Mouse (Mus musculus) heart, embryonic 11.5 days (tissue): Measurements from ENCODE around the gene Nxph4. TPM values are rescaled to one million over a fixed set of nuclear protein-coding genes. Genes with fewer than 3 reads are reported as not detected.

Source experiments
- ATAC-seq: fragments of 200-750 bp; cut with Nextera tagmentation; replicated peaks from 2 replicates; pipeline ENCODE4 v1.8.0; 2017; ENCODE audit warnings: moderate library complexity; ENCODE audit not compliant: insufficient number of reproducible peaks, low FRiP score, low TSS enrichment
- H3K27ac ChIP-seq: fragments of 300-500 bp; sonication (generic); 2 replicates; pipeline ENCODE4 v1.5.1; 2014; ENCODE audit warnings: mild to moderate bottlenecking, low read depth, low read length
- H3K27me3 ChIP-seq: fragments of 300-500 bp; sonication (generic); 2 replicates; pipeline ENCODE4 v1.6.1; 2014; ENCODE audit warnings: mild to moderate bottlenecking, low read length, mixed read lengths; ENCODE audit not compliant: control insufficient read depth, insufficient read depth
- H3K36me3 ChIP-seq: fragments of 300-500 bp; sonication (generic); 2 replicates; pipeline ENCODE4 v1.6.1; 2014; ENCODE audit warnings: mild to moderate bottlenecking, low read length, moderate library complexity, mixed read lengths; ENCODE audit not compliant: control insufficient read depth, insufficient read depth
- H3K4me1 ChIP-seq: fragments of 300-500 bp; sonication (generic); 2 replicates; pipeline ENCODE4 v1.6.1; 2014; ENCODE audit warnings: low read length; ENCODE audit not compliant: control insufficient read depth, insufficient read depth
- H3K4me2 ChIP-seq: fragments of 300-500 bp; sonication (generic); 2 replicates; pipeline ENCODE4 v1.6.1; 2014; ENCODE audit warnings: mild to moderate bottlenecking, moderate library complexity
- H3K4me3 ChIP-seq: fragments of 300-500 bp; sonication (generic); 2 replicates; pipeline ENCODE4 v1.5.1; 2014; ENCODE audit warnings: low read depth, low read length
- H3K9ac ChIP-seq: fragments of 300-500 bp; sonication (generic); 2 replicates; pipeline ENCODE4 v1.6.1; 2014; ENCODE audit warnings: mild to moderate bottlenecking, low read depth, low read length, moderate library complexity
- H3K9me3 ChIP-seq: fragments of 300-500 bp; sonication (generic); replicated peaks from 2 replicates; pipeline ENCODE4 v1.6.1; 2016; ENCODE audit warnings: low read length; ENCODE audit not compliant: control insufficient read depth
- WGBS: fragments of 180-500 bp; shearing (Covaris S2); extraction: QIAGEN DNeasy Blood & Tissue Kit; methylation state at CpG from one replicate; pipeline ENCODE4 v1.1.7; 2014; ENCODE audit not compliant: insufficient replicate concordance; 5-methylcytosine and 5-hydroxymethylcytosine counted together
- polyA plus RNA-seq: library from polyadenylated mRNA; unstranded; fragments of >200 nt; fragmentation: Nextera tagmentation; extraction: Ambion mirVana; gene quantifications from 2 replicates; pipeline ENCODE4 v1.2.1, GENCODE M21; 2014

The Nxph4 gene
- polyA plus RNA-seq, 1 experiment from 2014 or later: 0.33 TPM

DNA sequence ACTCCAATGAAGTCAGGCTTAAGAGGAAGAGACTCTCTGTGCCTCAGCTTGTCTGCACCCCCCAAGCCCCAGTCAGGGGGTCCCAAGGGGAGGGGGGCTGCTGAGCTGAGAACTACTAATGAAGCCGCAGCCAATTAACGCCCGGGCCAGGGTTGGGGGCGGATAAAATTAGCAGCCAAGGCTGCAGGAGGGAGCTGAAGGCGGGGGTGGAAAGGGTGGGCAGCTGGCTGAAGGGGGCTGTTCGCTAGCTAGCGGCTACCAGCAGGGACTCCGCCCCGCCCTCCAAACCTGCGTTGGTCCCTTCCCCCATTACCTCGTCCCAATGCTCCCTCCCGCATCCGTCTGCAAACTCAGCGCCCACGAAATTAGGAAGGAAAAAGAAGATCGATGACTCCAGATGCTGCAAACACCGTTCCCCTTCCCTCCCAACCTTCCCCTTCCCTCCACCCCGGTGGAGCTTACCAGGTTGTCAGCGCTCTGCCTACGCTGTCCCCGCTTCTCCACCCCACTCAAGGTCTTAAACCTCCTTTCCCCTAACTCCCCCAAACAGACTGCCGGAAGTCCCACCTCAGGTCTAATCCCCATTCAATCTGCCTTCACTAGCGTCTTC, 9.6 kb downstream of the Nxph4 start:
- WGBS: 2% methylated on average over 22 of the region's 23 CpGs
- ATAC-seq: no peak
- peak overlapping the region; percentile 1; the same call in 1 of the 2 replicates for H3K4me2 ChIP-seq

DNA sequence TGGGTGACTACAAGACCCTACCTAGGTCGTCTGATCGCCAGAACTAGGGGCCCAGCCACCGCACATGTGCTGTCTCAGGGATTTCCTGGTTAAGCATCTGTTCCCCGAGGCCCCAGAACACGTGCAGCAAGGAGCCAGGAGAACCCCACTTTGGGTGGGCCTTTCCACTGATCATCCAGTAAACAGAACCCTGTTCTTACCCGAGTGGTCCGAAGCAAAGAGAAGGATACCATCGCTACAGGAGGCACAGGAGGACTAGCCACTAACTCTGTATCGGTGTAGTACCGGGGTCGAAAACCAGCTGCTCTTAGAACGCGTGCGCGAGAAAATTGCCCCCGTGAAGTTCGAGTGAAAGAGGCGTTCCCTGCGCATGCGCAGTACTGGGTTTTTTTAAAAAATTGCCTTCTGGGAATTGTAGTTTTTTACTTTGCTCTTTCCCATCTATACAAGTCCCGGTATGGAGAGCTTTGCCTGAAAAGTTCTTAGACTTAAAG, 12.2 kb downstream of the Nxph4 start, which contains the start of gene Shmt2:
Gene Shmt2 (minus strand): TSS at position 357 of the 494 bp plus-strand sequence.
- Histone ChIP-seq H3K4me1 (peaks cover 22% of the 10 kb centered on the region), H3K4me3 (peak within 1 kb of the TSS; percentile 55), H3K9me3 (no peaks in the 10 kb centered on the region), H3K36me3 (peaks cover 8% of the 10 kb centered on the region; the same call in 1 of the 2 replicates), H3K27me3 (peaks cover 41% of the 10 kb centered on the region), H3K9ac (peak within 1 kb of the TSS; percentile 56), H3K4me2 (peak within 1 kb of the TSS; percentile 75), H3K27ac (no peak within 1 kb of the TSS)
- under 1% methylated on average over 21 of the region's 21 CpGs for WGBS
- ATAC-seq: peak; percentile 58

More for the DNA sequence above, 9.6 kb downstream of the Nxph4 start:
- Histone ChIP-seq H3K27me3 (peaks cover 68% of the 10 kb centered on the region), H3K9ac (no peak overlapping the region), H3K9me3 (no peaks in the 10 kb centered on the region), H3K27ac (no peak overlapping the region), H3K4me1 (peaks cover 23% of the 10 kb centered on the region), H3K36me3 (peaks cover 3% of the 10 kb centered on the region; the same call in 1 of the 2 replicates), H3K4me3 (no peak overlapping the region; the same call in 1 of the 2 replicates)

DNA sequence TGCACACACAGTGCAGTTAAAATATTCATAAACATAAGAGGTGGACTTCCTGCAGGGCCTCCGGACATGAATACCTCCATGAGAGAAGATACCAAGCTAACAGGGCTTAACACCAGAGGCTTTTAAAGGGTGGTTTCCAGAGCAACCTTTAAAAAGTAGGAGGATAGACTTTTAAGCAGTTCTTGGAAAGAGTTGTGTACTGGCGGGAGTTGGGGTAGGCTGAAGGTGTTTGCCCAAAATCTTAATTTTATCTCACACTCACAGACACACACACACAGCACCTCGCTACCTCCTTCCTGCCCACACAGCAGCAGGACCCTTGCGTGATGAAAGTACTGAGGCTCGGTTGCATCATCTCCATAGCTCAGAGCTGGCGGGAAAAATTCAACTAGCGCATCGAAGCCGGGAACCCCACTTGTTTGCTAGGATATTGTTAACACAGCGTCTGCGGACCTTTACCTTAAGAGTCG, 12.7 kb downstream of the Nxph4 start:
- Histone ChIP-seq H3K4me1 (peaks cover 22% of the 10 kb centered on the region), H3K4me3 (peak overlapping the region; percentile 55), H3K9ac (peak overlapping the region; percentile 56), H3K36me3 (peaks cover 8% of the 10 kb centered on the region; the same call in 1 of the 2 replicates), H3K27ac (no peak overlapping the region), H3K27me3 (peaks cover 36% of the 10 kb centered on the region), H3K4me2 (peak overlapping the region; percentile 75), H3K9me3 (no peaks in the 10 kb centered on the region)
- ATAC-seq: no peak
- 10% methylated on average over 12 of the region's 12 CpGs for WGBS

DNA sequence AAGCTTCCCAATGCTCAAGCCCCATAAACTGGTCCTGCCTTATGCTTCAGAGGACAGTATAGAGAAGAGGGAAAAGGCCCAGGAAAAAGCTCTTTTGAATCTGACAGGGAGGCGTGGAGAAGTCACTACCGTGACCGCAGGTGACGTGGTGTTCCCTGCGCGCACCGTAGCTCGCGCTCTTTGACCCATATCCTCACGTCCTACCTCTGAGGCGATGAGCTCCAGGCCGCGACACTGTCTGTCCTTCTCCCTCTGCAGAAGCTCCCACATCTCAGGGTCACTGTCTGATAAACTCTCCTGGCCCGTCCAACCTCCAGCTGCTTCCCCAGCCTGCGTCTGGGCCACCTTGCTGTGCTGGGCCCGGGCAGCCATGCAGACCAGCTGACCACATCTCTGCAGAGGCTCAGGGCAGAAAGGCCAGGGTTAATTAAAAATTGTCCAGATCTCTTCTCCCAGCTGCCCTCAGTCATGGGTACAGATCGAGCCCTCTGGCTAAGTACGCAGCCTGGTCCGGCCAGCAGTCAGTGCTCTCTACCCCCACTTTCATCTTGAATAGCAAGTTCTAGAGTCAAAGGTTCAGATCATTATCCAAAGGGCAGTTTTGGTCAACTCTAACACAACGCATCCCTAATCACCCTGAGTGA, 13.5 kb downstream of the Nxph4 start:
- no peaks in the 10 kb centered on the region for H3K9me3 ChIP-seq
- H3K4me1 ChIP-seq: peaks cover 25% of the 10 kb centered on the region
- no peak overlapping the region for H3K27ac ChIP-seq
- peak overlapping the region; percentile 55 for H3K4me3 ChIP-seq
- 81% methylated on average over 20 of the region's 20 CpGs for WGBS
- H3K9ac ChIP-seq: peak overlapping the region; percentile 56; the same call in 1 of the 2 replicates
- peaks cover 34% of the 10 kb centered on the region for H3K27me3 ChIP-seq
- peaks cover 8% of the 10 kb centered on the region; the same call in 1 of the 2 replicates for H3K36me3 ChIP-seq
- peak overlapping the region; percentile 75 for H3K4me2 ChIP-seq
- no peak for ATAC-seq

DNA sequence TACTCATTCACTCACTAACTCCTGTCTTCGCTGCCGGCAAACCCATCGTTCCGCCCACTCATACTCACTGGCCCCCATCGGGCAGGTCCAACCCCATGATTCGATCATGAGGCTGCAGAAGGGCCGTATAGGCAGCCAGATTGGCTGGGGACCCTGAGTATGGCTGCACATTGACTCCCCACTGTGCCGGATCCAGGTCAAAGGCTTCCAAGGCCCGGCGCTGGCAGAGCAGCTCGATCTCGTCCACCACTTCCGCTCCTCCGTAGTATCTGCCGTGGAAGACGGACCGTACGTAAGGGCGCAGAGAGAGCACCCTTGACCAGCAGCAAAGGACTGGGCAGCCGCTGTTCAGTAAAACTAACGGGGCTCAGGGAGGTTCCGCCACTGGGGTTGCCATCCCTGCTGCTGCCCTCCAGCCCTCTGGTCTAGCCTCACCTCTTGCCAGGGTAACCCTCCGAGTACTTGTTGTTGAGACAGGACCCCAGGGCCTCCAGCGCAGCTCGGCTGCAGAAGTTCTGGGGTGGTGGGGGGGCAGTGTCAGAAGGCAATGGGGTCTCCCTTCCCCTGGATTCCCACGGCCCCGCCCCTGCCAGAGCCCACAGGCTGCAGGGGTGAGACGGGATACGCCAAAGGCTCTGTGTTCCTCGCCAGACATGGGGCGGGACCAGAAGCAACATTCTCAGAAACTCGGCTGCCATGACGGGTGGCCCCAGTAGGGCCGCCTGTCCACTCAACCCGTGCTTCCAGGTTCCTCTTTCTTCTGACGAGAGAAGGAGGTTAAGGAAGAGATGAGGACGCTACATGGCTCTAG, 14.3 kb downstream of the Nxph4 start:
- peak overlapping the region; percentile 12; the same call in 1 of the 2 replicates for H3K4me3 ChIP-seq
- ATAC-seq: no peak
- peak overlapping the region; percentile 75 for H3K4me2 ChIP-seq
- no peak overlapping the region for H3K27ac ChIP-seq
- no peak overlapping the region for H3K9ac ChIP-seq
- 90% methylated on average over 37 of the region's 37 CpGs for WGBS
- peaks cover 32% of the 10 kb centered on the region for H3K27me3 ChIP-seq
- no peaks in the 10 kb centered on the region for H3K9me3 ChIP-seq
- H3K4me1 ChIP-seq: peaks cover 26% of the 10 kb centered on the region
- peaks cover 8% of the 10 kb centered on the region; the same call in 1 of the 2 replicates for H3K36me3 ChIP-seq

DNA sequence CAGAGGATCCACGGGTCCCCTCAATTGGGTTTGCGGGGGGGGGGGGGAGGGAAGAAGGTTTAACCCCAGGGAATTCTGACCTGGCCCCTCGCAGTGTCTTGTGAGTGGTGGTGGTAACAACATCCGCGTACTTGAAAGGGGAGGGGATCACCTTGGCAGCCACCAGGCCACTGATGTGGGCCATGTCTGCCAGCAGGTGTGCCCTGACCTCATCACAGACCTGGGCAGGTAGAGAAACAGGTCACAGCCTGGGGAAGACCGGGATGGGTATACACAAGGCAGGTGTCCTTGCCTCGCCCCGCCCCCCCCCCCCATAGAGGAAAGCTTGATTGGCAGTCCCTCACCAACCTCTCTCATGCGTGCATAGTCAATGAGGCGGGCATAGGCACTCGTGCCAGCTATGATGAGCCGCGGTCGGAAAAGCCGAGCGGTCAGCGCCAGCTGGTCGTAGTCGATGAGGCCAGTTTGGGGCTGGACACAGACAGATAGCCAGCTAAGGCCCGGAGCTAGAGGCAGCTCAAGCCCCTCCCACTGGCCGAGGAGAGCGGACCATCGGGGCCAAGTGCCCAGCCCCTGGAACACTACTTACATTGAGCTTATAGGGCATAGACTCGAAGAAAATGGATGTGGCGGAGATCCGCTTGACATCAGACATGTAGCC, 15.2 kb downstream of the Nxph4 start:
- peaks cover 36% of the 10 kb centered on the region for H3K4me1 ChIP-seq
- 94% methylated on average over 25 of the region's 26 CpGs for whole genome bisulfite sequencing

DNA sequence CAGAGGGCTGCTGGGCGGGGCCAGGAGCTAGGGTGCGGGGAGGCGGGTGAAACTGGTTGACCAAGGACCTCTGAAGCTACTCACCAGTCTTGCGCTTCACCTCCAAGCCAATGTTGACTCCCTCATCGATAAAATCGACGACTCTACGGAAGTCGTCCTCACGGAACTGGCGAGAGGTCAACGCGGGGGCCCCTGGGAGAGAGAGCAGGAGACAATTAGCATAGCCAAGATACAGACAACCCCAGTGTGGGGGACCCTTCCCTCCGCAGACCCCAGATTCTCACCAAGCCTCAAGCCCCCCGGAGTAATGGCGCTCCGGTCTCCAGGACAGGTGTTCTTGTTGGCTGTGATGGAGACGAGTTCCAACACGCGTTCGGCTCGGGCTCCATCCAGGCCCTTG, 16.4 kb downstream of the Nxph4 start:
- H3K4me1 ChIP-seq: peaks cover 46% of the 10 kb centered on the region
- no peaks in the 10 kb centered on the region for H3K9me3 ChIP-seq
- ATAC-seq: no peak
- 90% methylated on average over 22 of the region's 22 CpGs for WGBS
- H3K4me3 ChIP-seq: no peak overlapping the region
- H3K36me3 ChIP-seq: peaks cover 8% of the 10 kb centered on the region; the same call in 1 of the 2 replicates
- no peak overlapping the region for H3K9ac ChIP-seq
- peaks cover 35% of the 10 kb centered on the region for H3K27me3 ChIP-seq
- H3K27ac ChIP-seq: no peak overlapping the region
- H3K4me2 ChIP-seq: no peak overlapping the region

More for the DNA sequence above, 15.2 kb downstream of the Nxph4 start:
- no peak for ATAC-seq
- H3K4me3 ChIP-seq: no peak overlapping the region
- no peaks in the 10 kb centered on the region for H3K9me3 ChIP-seq
- H3K4me2 ChIP-seq: no peak overlapping the region
- no peak overlapping the region for H3K27ac ChIP-seq
- H3K36me3 ChIP-seq: peaks cover 8% of the 10 kb centered on the region; the same call in 1 of the 2 replicates
- H3K9ac ChIP-seq: no peak overlapping the region
- H3K27me3 ChIP-seq: peaks cover 32% of the 10 kb centered on the region
